Mouse (Mus musculus) ES-Bruce4 (cell line): Measurements from ENCODE around the gene Tbc1d2.

Experiments
- CTCF ChIP-seq: IDR thresholded peaks from one replicate; pipeline ENCODE4 v1.8.1; 2011; ENCODE audit warnings: low read depth, low read length
- POLR2A ChIP-seq: IDR thresholded peaks from one replicate; pipeline ENCODE4 v1.8.1; 2011; ENCODE audit warnings: low read length; ENCODE audit not compliant: insufficient read depth

DNA sequence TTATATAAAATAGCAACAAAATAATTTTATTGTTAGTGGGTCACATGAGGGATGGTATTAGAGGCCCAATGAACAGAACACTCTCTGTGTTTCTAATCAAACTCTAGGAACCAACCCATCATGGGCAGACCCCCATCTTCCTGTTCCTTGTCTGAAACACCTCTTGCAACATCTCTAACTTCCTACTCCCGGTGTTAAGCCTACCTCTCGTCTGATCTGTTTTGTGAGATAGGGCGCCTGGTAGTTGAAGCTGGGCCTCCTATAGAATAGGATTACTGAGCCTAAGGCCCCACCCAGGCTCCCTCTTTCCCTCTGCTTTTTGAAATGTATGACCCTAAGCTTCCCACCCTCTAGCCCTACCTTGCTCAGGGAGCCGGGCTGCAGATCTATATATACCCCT is 59.2 kb downstream of the Tbc1d2 start:
- TF ChIP-seq CTCF (no peak), POLR2A (no peak)
